Mouse (Mus musculus): Measurements from ENCODE around the gene Cog6.

Gene Cog6

GRCm38 (mm10) chr3:53016436-53017340, at the start of gene Cog6:
Gene Cog6 (minus strand): TSS chr3:53017237.
- DNase-seq (ENCODE audit: low spot score) = peak; percentile 77

GRCm38 (mm10) chr3:53066095-53066372, 49.0 kb upstream of the Cog6 start:
- no peak for DNase-seq (ENCODE audit: low spot score)

GRCm38 (mm10) chr3:53065267-53066094, 48.4 kb upstream of the Cog6 start:
- DNase-seq (ENCODE audit: low spot score) = no peak

GRCm38 (mm10) chr3:53063423-53064147, 46.5 kb upstream of the Cog6 start:
- DNase-seq (ENCODE audit: low spot score) = no peak

- DNase-seq (ENCODE audit: low spot score) = peak; percentile 63
These were observed 42.9 kb upstream of the Cog6 start for GRCm38 (mm10) chr3:53059959-53060358.

GRCm38 (mm10) chr3:53056430-53056829, 39.4 kb upstream of the Cog6 start:
- no peak for DNase-seq (ENCODE audit: low spot score)

GRCm38 (mm10) chr3:53052385-53052784, 35.3 kb upstream of the Cog6 start:
- DNase-seq (ENCODE audit: low spot score) = no peak

GRCm38 (mm10) chr3:53046371-53046770, 29.3 kb upstream of the Cog6 start:
- DNase-seq (ENCODE audit: low spot score) = peak; percentile 33

GRCm38 (mm10) chr3:53045697-53046096, 28.7 kb upstream of the Cog6 start:
- DNase-seq (ENCODE audit: low spot score) = no peak

- no peak for DNase-seq (ENCODE audit: low spot score)
These were observed 27.8 kb upstream of the Cog6 start for GRCm38 (mm10) chr3:53044682-53045299.

GRCm38 (mm10) chr3:53044238-53044637, 27.2 kb upstream of the Cog6 start:
- DNase-seq (ENCODE audit: low spot score) = no peak

GRCm38 (mm10) chr3:53043206-53043780, 26.3 kb upstream of the Cog6 start:
- DNase-seq (ENCODE audit: low spot score) = no peak

GRCm38 (mm10) chr3:53042240-53042567, 25.2 kb upstream of the Cog6 start:
- no peak for DNase-seq (ENCODE audit: low spot score)

- peak; percentile 51 for DNase-seq (ENCODE audit: low spot score)
These were observed 24.6 kb upstream of the Cog6 start, which contains the start of gene Lhfp for GRCm38 (mm10) chr3:53041411-53042239. Gene Lhfp (plus strand): TSS chr3:53041528.

- DNase-seq (ENCODE audit: low spot score) = no peak
These were observed 23.8 kb upstream of the Cog6 start for GRCm38 (mm10) chr3:53040593-53041410.

- DNase-seq (ENCODE audit: low spot score) = no peak
These were observed 22.7 kb upstream of the Cog6 start for GRCm38 (mm10) chr3:53039746-53040145.

- no peak for DNase-seq (ENCODE audit: low spot score)
These were observed 21.9 kb upstream of the Cog6 start for GRCm38 (mm10) chr3:53038913-53039312.

- no peak for DNase-seq (ENCODE audit: low spot score)
These were observed 19.9 kb upstream of the Cog6 start for GRCm38 (mm10) chr3:53036941-53037340.

GRCm38 (mm10) chr3:53036076-53036475, 19.0 kb upstream of the Cog6 start:
- DNase-seq (ENCODE audit: low spot score) = no peak

- DNase-seq (ENCODE audit: low spot score) = peak; percentile 29
These were observed 16.4 kb upstream of the Cog6 start for GRCm38 (mm10) chr3:53033448-53033847.
